ENCODE assay signal across 23 mouse cellular contexts in genomic region chr9:113123004-113123692, GRCm38 (mm10).
A peak's percentile ranks its signal among the peaks of the same experiment; 100 is the strongest.
DNase-seq lines count a peak whose midpoint lies in the region; ATAC-seq and TF ChIP-seq lines count a peak whose summit lies in the region.
"Had no signal": no experiment of that assay in that cellular context is flagged by ENCODE, and none has a peak within 500 bp of the region (broad histone marks: within the 10 kb centered on the region; RNA-seq: fewer than 3 reads in every experiment).

No protein-coding gene starts in this region.

- H3K4me3 ChIP-seq in heart, postnatal 0 days (ENCODE audit: low read depth, low read length), result no peak overlapping the region
- peak overlapping the region; percentile 70 for H3K4me3 ChIP-seq in liver, adult 2 months (ENCODE audit: insufficient read depth, low read depth, low read length)
- H3K4me3 ChIP-seq in liver, embryonic 11.5 days (ENCODE audit: low read depth, low read length), result no peak overlapping the region
- H3K4me3 ChIP-seq: layer of hippocampus, adult 2 months had no signal

- no peaks in the 10 kb centered on the region for H3K9me3 ChIP-seq in heart, postnatal 0 days (replicated peaks; ENCODE audit: control insufficient read depth, low read length)
- no peaks in the 10 kb centered on the region for H3K9me3 ChIP-seq in liver, embryonic 11.5 days (ENCODE audit: control insufficient read depth, low read length)

- H3K9ac ChIP-seq in heart, postnatal 0 days (replicated peaks; ENCODE audit: low read depth, low read length), result no peak overlapping the region
- H3K9ac ChIP-seq in liver, adult 2 months (ENCODE audit: low read depth, low read length), result peak overlapping the region; percentile 87
- no peak overlapping the region for H3K9ac ChIP-seq in liver, embryonic 11.5 days (ENCODE audit: low read depth, low read length)
- H3K9ac ChIP-seq: liver, embryonic 14.5 days had no signal

- no peaks in the 10 kb centered on the region for H3K27me3 ChIP-seq in heart, postnatal 0 days (ENCODE audit: control insufficient read depth, insufficient read depth, low read length)
- no peaks in the 10 kb centered on the region for H3K27me3 ChIP-seq in liver, adult 2 months (ENCODE audit: control insufficient read depth, insufficient read depth, low read length)
- no peaks in the 10 kb centered on the region for H3K27me3 ChIP-seq in liver, embryonic 11.5 days (replicated peaks; ENCODE audit: control insufficient read depth, insufficient read depth, low read length)

- 35% methylated on average over 7 of the region's 7 CpGs for WGBS in heart, postnatal 0 days
- 18% methylated on average over 7 of the region's 7 CpGs for WGBS in liver, adult 2 months
- 71% methylated on average over 7 of the region's 7 CpGs for WGBS in liver, embryonic 11.5 days

- TF ChIP-seq EP300 in heart, postnatal 0 days (IDR thresholded peaks at IDR 0.05; ENCODE audit: low read depth), result no peak

- peaks cover 11% of the 10 kb centered on the region for H3K79me2 ChIP-seq in liver, adult 2 months (ENCODE audit: control insufficient read depth, insufficient read depth, low read length)

- ATAC-seq in heart, postnatal 0 days (ENCODE audit: insufficient read depth, low read depth), result peak; percentile 63
- ATAC-seq in liver, embryonic 11.5 days (replicated peaks; ENCODE audit: low FRiP score), result no peak
- ATAC-seq: forebrain, embryonic 16.5 days; hindbrain, postnatal 0 days had no signal

- TF ChIP-seq POLR2A in liver, adult 2 months (IDR thresholded peaks at IDR 0.05; ENCODE audit: extremely low read depth, insufficient read depth, low read length), result no peak

- TF ChIP-seq CTCF in heart, postnatal 0 days (IDR thresholded peaks at IDR 0.05; ENCODE audit: low read depth), result no peak
- TF ChIP-seq CTCF in liver, adult 2 months (IDR thresholded peaks at IDR 0.05; ENCODE audit: low read depth, low read length), result no peak

- H3K36me3 ChIP-seq in heart, postnatal 0 days (replicated peaks; ENCODE audit: control insufficient read depth, insufficient read depth, low read length), result no peaks in the 10 kb centered on the region
- H3K36me3 ChIP-seq in liver, adult 2 months (ENCODE audit: control insufficient read depth, insufficient read depth, low read length), result peaks cover 3% of the 10 kb centered on the region
- no peaks in the 10 kb centered on the region for H3K36me3 ChIP-seq in liver, embryonic 11.5 days (ENCODE audit: control insufficient read depth, insufficient read depth, low read length)

- H3K4me1 ChIP-seq in heart, postnatal 0 days (ENCODE audit: control insufficient read depth, insufficient read depth), result no peaks in the 10 kb centered on the region
- H3K4me1 ChIP-seq in liver, adult 2 months (ENCODE audit: control insufficient read depth, insufficient read depth, low read length), result peaks cover 38% of the 10 kb centered on the region
- H3K4me1 ChIP-seq in liver, embryonic 11.5 days (replicated peaks; ENCODE audit: control insufficient read depth, insufficient read depth, low read length), result no peaks in the 10 kb centered on the region

- peak; percentile 14 to 16 for DNase-seq in cerebellum, postnatal 10 days
- no peak for DNase-seq in cerebellum, adult 9-10 months
- DNase-seq in heart, postnatal 0 days (ENCODE audit: low spot score), result peak; percentile 13
- no peak for DNase-seq in heart, adult 18-20 months
- peak; percentile 96 for DNase-seq in liver, adult 2 months (ENCODE audit: extremely low read depth, low read depth, low spot score)
- no peak for DNase-seq in liver, embryonic 11.5 days (ENCODE audit: low spot score)
- DNase-seq in yolk sac, embryonic 10.5 days (ENCODE audit: low spot score), result peak; percentile 8
- DNase-seq: adrenal gland, postnatal 10 days; cerebellum, adult 2 months; gastrocnemius, postnatal 14 days; heart, adult 11 months; heart, postnatal 10 days; layer of hippocampus, postnatal 36 days; right cerebral cortex, adult 18-20 months; right cerebral cortex, postnatal 4 days; thymus, postnatal 14 days had no signal

- peak overlapping the region; percentile 58 for H3K27ac ChIP-seq in heart, postnatal 0 days (ENCODE audit: low read depth)
- H3K27ac ChIP-seq in liver, adult 2 months (replicated peaks; ENCODE audit: insufficient read depth, low read depth, low read length), result peak overlapping the region; percentile 99
- H3K27ac ChIP-seq in liver, embryonic 11.5 days (ENCODE audit: low read depth, low read length), result no peak overlapping the region
- H3K27ac ChIP-seq: hindbrain, postnatal 0 days; kidney, postnatal 0 days; layer of hippocampus, adult 2 months; liver, embryonic 14.5 days; macrophage had no signal

- no peak overlapping the region for H3K4me2 ChIP-seq in heart, postnatal 0 days (ENCODE audit: low read depth, low read length)
- H3K4me2 ChIP-seq in liver, embryonic 11.5 days, result no peak overlapping the region
- H3K4me2 ChIP-seq: midbrain, embryonic 11.5 days had no signal

Comparison
In these comparisons a context has a peak if more than half of its experiments do, and no peak if none do; other contexts are left out.
1. DNase-seq: peak in cerebellum, postnatal 10 days (2 of 2), heart, postnatal 0 days (single experiment), liver, adult 2 months (single experiment) and yolk sac, embryonic 10.5 days (single experiment); none in cerebellum, adult 9-10 months (single experiment), heart, adult 18-20 months (0 of 2) and liver, embryonic 11.5 days (single experiment).